Mouse (Mus musculus): Measurements from ENCODE around the gene Dda1.
A peak's percentile ranks its signal among the peaks of the same experiment; 100 is the strongest.

GRCm38 (mm10) chr8:71463188-71464033 lies 5.6 kb upstream of the Dda1 start, which contains the start of gene Abhd8:
- TF ChIP-seq CTCF (IDR thresholded peaks at IDR 0.05; ENCODE audit: extremely low read depth, insufficient read depth, low read length) (no peak), POLR2A (IDR thresholded peaks at IDR 0.05; ENCODE audit: extremely low read depth, insufficient read depth, low read length) (peak; percentile 74)

All from cortical plate, adult 2 months (tissue).